Mouse (Mus musculus) MEL (cell line): ENCODE measurements around the gene Gramd1b. TPM values are rescaled to one million over a fixed set of nuclear protein-coding genes. Genes with fewer than 3 reads are reported as not detected.

Source experiments
- DNase-seq: peaks from one replicate; pipeline ENCODE4 v3.0.0; 2011; ENCODE audit warnings: low read depth, low spot score
- H3K27ac ChIP-seq: 2 replicates; pipeline ENCODE4 v1.5.1; 2012; ENCODE audit warnings: low read depth, mild to moderate bottlenecking, control low read depth, low read length, moderate library complexity; ENCODE audit not compliant: control insufficient read depth
- H3K27me3 ChIP-seq, 2 experiments: fragments of 150-350 bp in 1 of 2; sonication (generic) in 1 of 2; 2 replicates each; pipeline ENCODE4 v1.6.1; 2012; ENCODE audit warnings: low read length in 2 of 2, mild to moderate bottlenecking in 2 of 2, improper control_type of control experiment in 1 of 2, moderate library complexity in 1 of 2; ENCODE audit not compliant: insufficient read depth in 2 of 2, control insufficient read depth in 1 of 2
- H3K36me3 ChIP-seq, 2 experiments: 2 replicates each; pipeline ENCODE4 v1.6.1; 2012 to 2014; ENCODE audit warnings: low read length in 2 of 2, improper control_type of control experiment in 1 of 2, inconsistent platforms in 1 of 2, mild to moderate bottlenecking in 1 of 2; ENCODE audit not compliant: insufficient read depth in 2 of 2, control insufficient read depth in 1 of 2
- H3K4me1 ChIP-seq, 2 experiments: fragments of 150-350 bp in 1 of 2; sonication (generic) in 1 of 2; 2 replicates each; pipeline ENCODE4 v1.6.1; 2012; ENCODE audit warnings: low read length in 2 of 2, improper control_type of control experiment in 1 of 2, mild to moderate bottlenecking in 1 of 2; ENCODE audit not compliant: insufficient read depth in 2 of 2, control insufficient read depth in 1 of 2
- H3K4me3 ChIP-seq, 2 experiments: fragments of 150-350 bp in 1 of 2; sonication (generic) in 1 of 2; 2 replicates each; pipeline ENCODE4 v1.5.1; 2012; ENCODE audit warnings: low read depth in 2 of 2, low read length in 2 of 2, mild to moderate bottlenecking in 2 of 2, moderate library complexity in 2 of 2, control low read depth in 1 of 2, improper control_type of control experiment in 1 of 2; ENCODE audit not compliant: control insufficient read depth in 1 of 2, insufficient read depth in 1 of 2
- H3K79me2 ChIP-seq: 2 replicates; pipeline ENCODE4 v1.6.1; 2012; ENCODE audit warnings: mild to moderate bottlenecking, low read length, moderate library complexity; ENCODE audit not compliant: control insufficient read depth, poor library complexity, insufficient read depth
- H3K9ac ChIP-seq: 2 replicates; pipeline ENCODE4 v1.6.1; 2012; ENCODE audit warnings: low read depth, mild to moderate bottlenecking, control low read depth, low read length, moderate library complexity; ENCODE audit not compliant: control insufficient read depth, poor library complexity, severe bottlenecking
- H3K9me3 ChIP-seq: fragments of 150-350 bp; sonication (generic); replicated peaks from 2 replicates; pipeline ENCODE4 v1.6.1; 2012; ENCODE audit warnings: mild to moderate bottlenecking, low read length, improper control_type of control experiment, moderate library complexity; ENCODE audit not compliant: insufficient read depth
- CHD2 ChIP-seq: IDR thresholded peaks from 2 replicates; pipeline ENCODE4 v1.6.1; 2011; ENCODE audit warnings: low read length, improper control_type of control experiment
- CTCF ChIP-seq, 3 experiments: IDR thresholded peaks in 2 of 3; conservative IDR thresholded peaks in 1 of 3; 2 replicates each; pipeline ENCODE4 v1.5.1; 2011 to 2012; ENCODE audit warnings: low read length in 3 of 3, low read depth in 2 of 3, mild to moderate bottlenecking in 2 of 3, improper control_type of control experiment in 1 of 3, inconsistent platforms in 1 of 3, mixed read lengths in 1 of 3, moderate library complexity in 1 of 3; ENCODE audit not compliant: control insufficient read depth in 1 of 3, insufficient read depth in 1 of 3, poor library complexity in 1 of 3, severe bottlenecking in 1 of 3
- ETS1 ChIP-seq: IDR thresholded peaks from 2 replicates; pipeline ENCODE4 v1.6.1; 2012; ENCODE audit warnings: low read depth, mild to moderate bottlenecking, inconsistent platforms, low read length, improper control_type of control experiment, moderate library complexity
- GABPA ChIP-seq: IDR thresholded peaks from 2 replicates; pipeline ENCODE4 v1.6.1; 2012; ENCODE audit warnings: low read depth, mild to moderate bottlenecking, inconsistent platforms, low read length, improper control_type of control experiment, moderate library complexity
- GATA1 ChIP-seq: IDR thresholded peaks from 2 replicates; pipeline ENCODE4 v1.6.1; 2011; ENCODE audit warnings: low read depth, low read length, improper control_type of control experiment
- JUND ChIP-seq: IDR thresholded peaks from 2 replicates; pipeline ENCODE4 v1.6.1; 2011; ENCODE audit warnings: low read depth, mild to moderate bottlenecking, improper control_type of control experiment, low read length
- MAFK ChIP-seq: IDR thresholded peaks from 2 replicates; pipeline ENCODE4 v1.6.1; 2011; ENCODE audit warnings: low read depth, mild to moderate bottlenecking, low read length, improper control_type of control experiment, borderline replicate concordance
- MAX ChIP-seq: IDR thresholded peaks from 2 replicates; pipeline ENCODE4 v1.6.1; 2011; ENCODE audit warnings: low read length, improper control_type of control experiment
- MAZ ChIP-seq: IDR thresholded peaks from 2 replicates; pipeline ENCODE4 v1.6.1; 2012; ENCODE audit warnings: low read depth, mild to moderate bottlenecking, inconsistent platforms, low read length, improper control_type of control experiment
- MEF2A ChIP-seq: IDR thresholded peaks from 2 replicates; pipeline ENCODE4 v1.6.1; 2014; ENCODE audit warnings: low read depth, mild to moderate bottlenecking, inconsistent platforms, low read length, improper control_type of control experiment; ENCODE audit not compliant: poor library complexity, insufficient replicate concordance, severe bottlenecking; ENCODE audit errors: extremely low read depth
- MXI1 ChIP-seq: IDR thresholded peaks from 2 replicates; pipeline ENCODE4 v1.6.1; 2011; ENCODE audit warnings: mild to moderate bottlenecking, low read depth, low read length, improper control_type of control experiment
- MYB ChIP-seq: IDR thresholded peaks from 2 replicates; pipeline ENCODE4 v1.6.1; 2011; ENCODE audit warnings: mild to moderate bottlenecking, low read depth, low read length, improper control_type of control experiment
- NELFE ChIP-seq: IDR thresholded peaks from 2 replicates; pipeline ENCODE4 v1.6.1; 2011; ENCODE audit warnings: low read depth, low read length, improper control_type of control experiment
- POLR2AphosphoS5 ChIP-seq: IDR thresholded peaks from 2 replicates; pipeline ENCODE4 v1.6.1; 2012; ENCODE audit warnings: low read depth, borderline replicate concordance, mild to moderate bottlenecking, inconsistent platforms, low read length, moderate library complexity, mixed read lengths
- RCOR1 ChIP-seq: IDR thresholded peaks from 2 replicates; pipeline ENCODE4 v1.6.1; 2012; ENCODE audit warnings: low read depth, mild to moderate bottlenecking, inconsistent platforms, low read length, improper control_type of control experiment
- SMC3 ChIP-seq: IDR thresholded peaks from 2 replicates; pipeline ENCODE4 v1.6.1; 2011; ENCODE audit warnings: low read depth, low read length, improper control_type of control experiment
- TAL1 ChIP-seq: IDR thresholded peaks from 2 replicates; pipeline ENCODE4 v1.6.1; 2012; ENCODE audit warnings: mild to moderate bottlenecking, inconsistent platforms, low read length, moderate library complexity, mixed read lengths
- TCF12 ChIP-seq: IDR thresholded peaks from 2 replicates; pipeline ENCODE4 v1.6.1; 2014; ENCODE audit warnings: low read depth, mild to moderate bottlenecking, inconsistent platforms, low read length, improper control_type of control experiment, moderate library complexity
- UBTF ChIP-seq: IDR thresholded peaks from 2 replicates; pipeline ENCODE4 v1.6.1; 2012; ENCODE audit warnings: low read depth, mild to moderate bottlenecking, inconsistent platforms, low read length, improper control_type of control experiment, moderate library complexity, borderline replicate concordance; ENCODE audit not compliant: insufficient read depth
- ZKSCAN1 ChIP-seq: IDR thresholded peaks from 2 replicates; pipeline ENCODE4 v1.6.1; 2012; ENCODE audit warnings: low read depth, mild to moderate bottlenecking, inconsistent platforms, low read length, improper control_type of control experiment, moderate library complexity
- ZMIZ1 ChIP-seq: IDR thresholded peaks from 2 replicates; pipeline ENCODE4 v1.6.1; 2012; ENCODE audit warnings: low read depth, mild to moderate bottlenecking, inconsistent platforms, low read length, improper control_type of control experiment, moderate library complexity
- ZNF384 ChIP-seq: IDR thresholded peaks from 2 replicates; pipeline ENCODE4 v1.6.1; 2012; ENCODE audit warnings: low read depth, mild to moderate bottlenecking, inconsistent platforms, low read length, improper control_type of control experiment
- polyA plus RNA-seq, 2 experiments: library from polyadenylated mRNA; stranded (reverse) in 1 of 2; unstranded in 1 of 2; fragments of >175 nt in 1 of 2; fragments of >200 nt in 1 of 2; gene quantifications; 2 replicates each; pipeline versions ENCODE4 v1.2.1 to v1.2.4; 2012; ENCODE audit warnings: low replicate concordance in 2 of 2, low read depth in 1 of 2; ENCODE audit not compliant: insufficient read length in 2 of 2, insufficient read depth in 1 of 2, missing spikeins in 1 of 2
- total RNA-seq: library from RNA; depleted of rRNA; stranded (reverse); fragments of 300-350 nt; gene quantifications from 2 replicates; pipeline ENCODE4 v1.2.3, GENCODE M21; 2012

Gramd1b gene
- total and polyA plus RNA-seq, 3 experiments = not detected

DNA sequence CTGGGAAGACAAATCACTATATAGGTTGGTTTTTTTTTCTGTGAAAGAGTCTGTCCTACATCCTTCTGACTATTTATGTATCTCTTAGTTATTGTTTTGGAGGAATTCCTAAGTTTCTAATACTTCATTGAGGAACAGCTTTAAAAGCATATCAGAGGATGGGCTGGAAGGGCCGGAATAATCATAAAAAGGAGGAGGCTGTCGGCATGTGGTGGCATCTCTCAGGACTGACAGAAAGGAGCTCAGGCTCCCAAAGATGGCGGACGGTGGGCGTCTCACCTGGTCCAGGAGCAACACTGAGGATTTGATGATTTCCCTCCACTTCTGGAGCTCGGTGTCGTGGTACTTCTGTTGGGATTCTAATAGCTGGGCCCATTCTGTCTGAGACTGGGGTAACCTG is 231.9 kb downstream of the Gramd1b start:
- H3K27ac ChIP-seq = no peak overlapping the region
- no peak overlapping the region for H3K4me3 ChIP-seq
- no peaks in the 10 kb centered on the region for H3K4me1 ChIP-seq
- H3K27me3 ChIP-seq = no peaks in the 10 kb centered on the region
- no peaks in the 10 kb centered on the region for H3K9me3 ChIP-seq
- H3K9ac ChIP-seq = no peak overlapping the region
- DNase-seq = no peak
- TF ChIP-seq MEF2A (no peak), ETS1 (no peak), ZKSCAN1 (no peak), NELFE (no peak), ZNF384 (no peak), ZMIZ1 (no peak), MXI1 (no peak), MAZ (no peak), TAL1 (no peak), POLR2AphosphoS5 (no peak), UBTF (no peak), MAX (no peak), TCF12 (no peak), MAFK (no peak), CTCF (IDR thresholded peaks at IDR 0.05 in 2 of 3, conservative IDR thresholded peaks at IDR 0.05 in 1 of 3; ENCODE audit: control insufficient read depth in 1 of 3, insufficient read depth in 1 of 3, low read depth in 2 of 3, low read length in 3 of 3, poor library complexity in 1 of 3, severe bottlenecking in 1 of 3) (no peak), JUND (no peak)
- H3K79me2 ChIP-seq = no peaks in the 10 kb centered on the region
- no peaks in the 10 kb centered on the region for H3K36me3 ChIP-seq

DNA sequence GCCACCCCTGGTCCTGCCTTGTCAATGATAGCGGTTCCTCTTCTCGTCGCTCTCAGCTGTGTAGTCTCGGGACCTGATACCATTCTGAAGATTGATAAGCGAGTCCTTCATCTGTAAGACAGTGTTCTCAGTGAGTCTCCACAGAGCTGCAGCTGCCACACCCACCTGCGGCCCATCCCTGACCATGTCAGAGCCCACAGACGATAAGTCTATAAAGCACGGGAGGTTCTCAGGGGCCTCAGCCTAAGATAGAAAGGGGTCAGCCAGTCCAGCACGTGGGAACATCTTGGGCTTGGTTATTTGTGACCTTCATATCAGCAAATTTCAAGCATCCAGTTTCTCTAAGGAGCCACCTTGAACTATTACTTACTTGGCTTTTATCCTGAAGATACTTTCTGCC is 233.2 kb downstream of the Gramd1b start:
- no peak overlapping the region for H3K27ac ChIP-seq
- no peaks in the 10 kb centered on the region for H3K79me2 ChIP-seq
- H3K4me1 ChIP-seq = no peaks in the 10 kb centered on the region
- no peak for DNase-seq
- no peak overlapping the region for H3K4me3 ChIP-seq
- no peaks in the 10 kb centered on the region for H3K36me3 ChIP-seq
- TF ChIP-seq ZNF384 (no peak), UBTF (no peak), TCF12 (no peak), GATA1 (no peak), MYB (no peak), GABPA (no peak), SMC3 (no peak), CHD2 (no peak), RCOR1 (no peak)
- H3K9ac ChIP-seq = no peak overlapping the region
- H3K27me3 ChIP-seq = no peaks in the 10 kb centered on the region
- H3K9me3 ChIP-seq = no peaks in the 10 kb centered on the region
